Mouse (Mus musculus) ES-Bruce4 (cell line): ENCODE measurements around the gene Sec14l1.

Experiments used
- CTCF ChIP-seq: IDR thresholded peaks from one replicate; pipeline ENCODE4 v1.8.1; 2011; ENCODE audit warnings: low read depth, low read length
- EP300 ChIP-seq: IDR thresholded peaks from 2 replicates; pipeline ENCODE4 v1.6.1; 2011; ENCODE audit warnings: low read depth, low read length; ENCODE audit not compliant: insufficient read depth
- POLR2A ChIP-seq: IDR thresholded peaks from one replicate; pipeline ENCODE4 v1.8.1; 2011; ENCODE audit warnings: low read length; ENCODE audit not compliant: insufficient read depth

DNA sequence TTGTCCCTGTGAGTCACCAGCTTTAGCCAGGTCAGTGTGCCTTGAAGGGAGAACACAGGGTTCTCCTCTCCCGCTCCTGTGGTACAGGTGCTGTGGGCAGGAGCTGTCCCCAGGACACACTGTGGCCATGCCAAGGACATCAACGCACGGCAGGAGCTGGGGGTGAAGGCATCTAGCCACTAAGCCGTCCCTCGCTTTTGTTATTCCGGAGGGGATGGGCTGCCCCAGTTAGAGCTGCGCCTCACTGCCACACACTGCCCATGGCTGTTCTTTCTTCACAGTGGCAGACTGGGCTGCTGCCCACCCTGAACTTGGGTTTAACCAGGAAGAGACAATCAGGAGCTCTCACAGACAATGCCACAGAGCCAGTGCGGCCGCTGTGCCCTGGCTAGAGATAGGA is 48.1 kb downstream of the Sec14l1 start:
- TF ChIP-seq POLR2A = no peak
- TF ChIP-seq EP300 = no peak
- TF ChIP-seq CTCF = no peak
